Mouse (Mus musculus) ZHBTc4 (cell line): ENCODE measurements around the gene Rps21.
A peak's percentile ranks its signal among the peaks of the same experiment; 100 is the strongest.

Source experiments
- DNase-seq: peaks from one replicate; pipeline ENCODE4 v3.0.0-alpha.2; 2011; ENCODE audit warnings: low read depth, low spot score

Gene Rps21

GRCm38 (mm10) chr2:180257001-180257521, at the start of gene Rps21:
Gene Rps21 (plus strand): TSS chr2:180257377.
- peak; percentile 100 for DNase-seq

GRCm38 (mm10) chr2:180207840-180208239, 49.3 kb upstream of the Rps21 start:
- peak; percentile 83 for DNase-seq

DNA sequence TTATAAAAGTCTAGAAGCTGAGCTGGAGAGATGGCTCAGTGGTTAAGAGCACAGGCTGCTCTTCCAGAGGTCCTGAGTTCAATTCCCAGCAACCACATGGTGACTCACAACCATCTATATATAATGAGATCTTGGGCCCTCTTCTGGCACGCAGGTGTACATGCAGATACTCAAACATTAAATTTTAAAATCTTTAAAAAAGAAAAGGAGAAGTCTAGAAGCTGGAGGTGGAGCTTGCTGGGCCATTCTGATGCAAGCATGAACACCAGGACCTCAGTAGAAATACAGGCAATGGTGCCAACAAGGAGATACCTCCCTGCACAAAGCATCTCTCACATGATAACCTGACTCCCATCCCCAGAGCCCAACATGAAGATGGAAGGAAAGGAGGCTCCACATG, 48.2 kb upstream of the Rps21 start:
- no peak for DNase-seq

- DNase-seq = peak; percentile 51
Observed at GRCm38 (mm10) chr2:180212255-180212654, 44.9 kb upstream of the Rps21 start.

DNA sequence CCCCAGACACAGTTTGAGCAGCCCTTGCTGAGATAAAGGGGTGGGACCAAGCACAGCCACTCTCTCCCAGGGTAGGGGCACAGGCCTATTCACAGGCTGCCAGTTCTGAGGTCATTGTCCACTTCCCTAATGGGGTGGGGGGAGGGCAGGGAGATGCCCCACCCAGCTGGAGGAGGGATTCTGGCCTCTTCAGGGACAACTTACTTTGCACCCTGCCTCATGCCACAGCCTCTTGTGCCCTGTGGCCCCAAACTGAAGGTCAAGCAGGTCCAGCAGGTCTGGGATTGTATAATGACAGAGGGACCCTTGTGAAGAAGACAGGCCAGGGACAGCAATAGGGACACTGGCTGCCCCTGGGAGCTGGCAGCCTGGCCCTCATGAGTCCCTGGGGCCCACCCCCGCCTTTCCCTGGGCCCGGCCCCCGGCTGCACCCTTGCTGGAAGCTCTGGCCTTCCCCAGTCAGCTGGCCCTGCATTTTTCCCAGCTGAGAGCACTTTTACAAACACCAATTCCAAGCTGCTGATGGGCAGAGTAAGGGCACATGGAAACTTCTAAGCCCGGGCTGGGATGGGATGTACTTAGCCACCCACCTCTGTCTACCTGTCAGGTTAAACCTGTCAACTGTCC, 42.7 kb upstream of the Rps21 start:
- DNase-seq = no peak

- DNase-seq = no peak
Observed at GRCm38 (mm10) chr2:180215011-180215461, 42.1 kb upstream of the Rps21 start.

- DNase-seq = no peak
Observed at GRCm38 (mm10) chr2:180215951-180216350, 41.2 kb upstream of the Rps21 start.

GRCm38 (mm10) chr2:180216921-180217320, 40.3 kb upstream of the Rps21 start:
- no peak for DNase-seq

GRCm38 (mm10) chr2:180217587-180217986, 39.6 kb upstream of the Rps21 start:
- no peak for DNase-seq

GRCm38 (mm10) chr2:180218241-180218640, 38.9 kb upstream of the Rps21 start:
- no peak for DNase-seq

GRCm38 (mm10) chr2:180218677-180219076, 38.5 kb upstream of the Rps21 start:
- no peak for DNase-seq

DNA sequence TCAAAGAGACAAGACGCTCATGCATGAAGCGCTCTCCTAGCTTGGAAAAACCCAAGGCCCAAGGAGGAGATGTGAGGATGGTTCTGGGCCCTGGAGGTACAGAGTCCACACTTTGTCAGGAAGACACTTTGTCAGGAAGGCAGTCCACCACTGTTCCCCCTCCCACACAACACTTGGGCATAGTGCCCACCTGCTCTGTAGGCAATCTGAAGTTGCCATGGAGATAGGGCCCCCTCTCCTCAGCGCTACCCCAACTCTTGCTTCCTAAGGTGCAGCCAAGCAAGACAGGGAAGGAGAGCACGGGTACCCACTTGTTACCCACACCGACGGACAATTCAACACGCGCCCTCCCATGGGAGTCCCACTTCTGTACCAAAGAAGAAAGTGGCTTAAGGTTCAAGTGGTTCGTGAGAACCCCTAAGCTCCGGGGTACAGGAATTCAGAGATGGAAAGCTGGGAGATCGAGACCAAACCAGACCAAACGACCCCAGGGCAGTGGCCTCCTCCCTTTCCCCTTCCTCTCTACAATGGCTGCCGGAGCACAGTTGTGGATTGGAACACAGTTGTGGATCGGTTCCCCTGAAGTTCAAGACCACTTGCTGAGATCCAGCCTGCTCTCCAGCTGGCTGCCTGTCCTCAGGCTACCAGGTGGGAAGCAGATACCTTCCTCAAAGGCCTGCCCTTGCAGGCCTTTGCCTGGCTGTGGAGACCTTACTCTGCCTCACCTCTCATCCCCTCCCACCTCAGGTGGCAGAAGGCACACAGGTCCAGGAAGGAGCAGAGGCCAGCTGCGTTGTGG, 37.8 kb upstream of the Rps21 start:
- DNase-seq = peak; percentile 50

- DNase-seq = peak; percentile 93
Observed at GRCm38 (mm10) chr2:180220165-180220564, 37.0 kb upstream of the Rps21 start.

GRCm38 (mm10) chr2:180221051-180221450, 36.1 kb upstream of the Rps21 start:
- no peak for DNase-seq

GRCm38 (mm10) chr2:180222250-180222649, 34.9 kb upstream of the Rps21 start:
- peak; percentile 96 for DNase-seq

- DNase-seq = peak; percentile 68
Observed at GRCm38 (mm10) chr2:180224647-180225043, 32.5 kb upstream of the Rps21 start.

GRCm38 (mm10) chr2:180225044-180225761, 32.0 kb upstream of the Rps21 start:
- DNase-seq = no peak

GRCm38 (mm10) chr2:180225762-180226378, 31.3 kb upstream of the Rps21 start, which contains the start of gene Lama5:
Gene Lama5 (minus strand): TSS chr2:180225859.
- peak; percentile 90 for DNase-seq

DNA sequence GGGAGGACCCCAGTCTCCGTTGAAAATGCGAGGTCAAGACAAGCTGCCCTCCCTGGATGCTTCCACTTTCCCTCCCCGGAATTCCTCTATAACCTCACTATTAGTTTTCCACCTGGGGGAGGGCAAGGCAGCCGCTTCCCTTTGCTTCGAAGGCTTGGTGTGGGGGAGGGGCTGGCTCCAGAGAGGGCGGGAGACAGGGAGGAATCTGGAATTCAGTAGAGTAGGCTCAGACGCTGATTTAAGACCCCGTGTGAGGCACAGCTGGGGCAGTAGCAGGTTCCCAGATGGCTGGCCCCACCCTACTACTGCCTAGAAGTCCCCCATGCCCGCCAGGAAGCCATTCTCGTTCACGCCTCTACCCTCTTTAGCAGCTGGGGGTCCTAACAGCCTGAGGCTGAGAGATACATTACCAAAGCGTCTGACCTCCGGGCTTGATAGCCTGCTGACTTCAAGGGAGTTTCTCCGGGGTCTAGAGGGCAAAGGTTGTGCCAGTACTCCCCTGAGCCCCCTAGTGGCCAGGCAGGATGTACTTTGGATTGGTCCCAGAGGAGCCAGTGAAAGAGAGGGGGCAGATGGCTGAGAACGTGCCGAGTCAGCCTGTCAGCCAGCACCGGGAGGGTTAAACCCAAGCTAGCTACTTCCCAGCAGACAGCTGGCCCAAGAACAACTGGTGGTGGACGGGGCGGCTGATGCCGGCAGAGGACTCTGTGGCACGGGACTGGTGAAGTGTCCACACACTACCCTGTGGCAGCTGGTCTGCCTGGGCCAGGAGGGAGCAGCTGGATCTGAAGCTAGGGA, 29.7 kb upstream of the Rps21 start:
- peak; percentile 98 for DNase-seq

GRCm38 (mm10) chr2:180228060-180228458, 29.1 kb upstream of the Rps21 start:
- DNase-seq = no peak

DNA sequence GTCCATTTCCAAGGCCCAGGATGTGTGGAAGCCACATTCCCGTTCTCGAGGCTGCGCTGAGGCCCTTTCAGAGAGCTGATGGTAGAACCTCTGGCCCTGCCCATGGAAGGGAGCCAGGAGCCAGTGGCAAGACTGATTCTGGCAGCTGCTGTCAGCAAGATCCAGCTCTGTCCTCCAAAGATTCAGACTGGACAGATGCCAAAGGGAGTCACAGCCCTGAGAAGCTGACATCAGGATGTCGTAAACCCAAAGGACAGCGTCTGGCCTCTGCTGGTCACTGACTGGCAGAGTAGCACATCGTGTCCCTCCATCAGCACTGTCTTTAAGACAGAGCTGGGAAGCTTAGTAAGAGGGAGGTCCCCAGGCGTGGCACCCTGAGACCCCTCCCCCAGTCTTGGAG, 28.6 kb upstream of the Rps21 start:
- DNase-seq = no peak
